Mouse (Mus musculus) R1 (cell line): ENCODE measurements at regions not wholly inside any gene's neighbourhood (a gene's known extent, or its start where the extent isn't known, plus 50 kb on each side); places are given as distances from the start of the nearest gene placed in this dataset.
A peak's percentile ranks its signal among the peaks of the same experiment; 100 is the strongest.

ENCODE experiments used
- DNase-seq: peaks from one replicate; pipeline ENCODE4 v3.0.0-alpha.2; 2018; ENCODE audit warnings: low read depth, low spot score

GRCm38 (mm10) chr13:75204417-75204816 lies 114.8 kb downstream of the Pcsk1 start:
- DNase-seq: peak; percentile 5

GRCm38 (mm10) chr13:75223944-75224343 lies 134.3 kb downstream of the Pcsk1 start:
- DNase-seq: no peak

- DNase-seq: no peak
Measured at GRCm38 (mm10) chr13:75225581-75226297, 136.1 kb downstream of the Pcsk1 start.

- peak; percentile 50 for DNase-seq
Measured at GRCm38 (mm10) chr13:75227616-75228277, 138.1 kb downstream of the Pcsk1 start.

- DNase-seq: no peak
Measured at GRCm38 (mm10) chr13:75236424-75236823, 146.8 kb downstream of the Pcsk1 start.
